Mouse (Mus musculus) thymus, adult 2 months (tissue): Measurements from ENCODE around the gene Thap8. TPM values are rescaled to one million over a fixed set of nuclear protein-coding genes. Genes with fewer than 3 reads are reported as not detected.

ENCODE experiments used
- DNase-seq: peaks from one replicate; pipeline ENCODE4 v3.0.0; 2021
- H3K27ac ChIP-seq: fragments of 200-500 bp; 2 replicates; pipeline ENCODE4 v1.5.1; 2012; ENCODE audit warnings: low read length, control low read depth; ENCODE audit not compliant: control insufficient read depth, insufficient read depth
- H3K27me3 ChIP-seq: fragments of 200-500 bp; 2 replicates; pipeline ENCODE4 v1.6.1; 2012; ENCODE audit warnings: mild to moderate bottlenecking, low read length, moderate library complexity, mixed read lengths; ENCODE audit not compliant: control insufficient read depth, insufficient read depth
- H3K36me3 ChIP-seq: fragments of 200-500 bp; 2 replicates; pipeline ENCODE4 v1.6.1; 2012; ENCODE audit warnings: mild to moderate bottlenecking, low read length, moderate library complexity; ENCODE audit not compliant: control insufficient read depth, insufficient read depth
- H3K4me1 ChIP-seq: fragments of 200-500 bp; replicated peaks from 2 replicates; pipeline ENCODE4 v1.6.1; 2012; ENCODE audit warnings: low read length; ENCODE audit not compliant: control insufficient read depth, insufficient read depth
- H3K4me3 ChIP-seq: fragments of 200-500 bp; 2 replicates; pipeline ENCODE4 v1.5.1; 2012; ENCODE audit warnings: mild to moderate bottlenecking, low read length, control low read depth, moderate library complexity; ENCODE audit not compliant: control insufficient read depth, insufficient read depth
- CTCF ChIP-seq: fragments of 200-500 bp; IDR thresholded peaks from 2 replicates; pipeline ENCODE4 v1.5.1; 2012; ENCODE audit warnings: mild to moderate bottlenecking, control low read depth, low read length, moderate library complexity, borderline replicate concordance; ENCODE audit not compliant: control insufficient read depth, poor library complexity, insufficient read depth; ENCODE audit errors: extremely low read depth
- POLR2A ChIP-seq: fragments of 200-500 bp; IDR thresholded peaks from 2 replicates; pipeline ENCODE4 v1.6.1; 2012; ENCODE audit warnings: mild to moderate bottlenecking, low read length, control low read depth, moderate library complexity; ENCODE audit not compliant: control insufficient read depth, poor library complexity, insufficient read depth; ENCODE audit errors: extremely low read depth
- WGBS: fragments of 180-500 bp; shearing (Covaris S2); methylation state at CpG from one replicate; pipeline ENCODE4 v1.1.7; 2018; 5-methylcytosine and 5-hydroxymethylcytosine counted together
- polyA plus RNA-seq: library from polyadenylated mRNA; depleted of rRNA; stranded (reverse); fragments of >200 nt; gene quantifications from 2 replicates; pipeline ENCODE4 v1.2.3, GENCODE M21; 2012

Gene Thap8
- polyA plus RNA-seq, 1 experiment, result 0.26 TPM

DNA sequence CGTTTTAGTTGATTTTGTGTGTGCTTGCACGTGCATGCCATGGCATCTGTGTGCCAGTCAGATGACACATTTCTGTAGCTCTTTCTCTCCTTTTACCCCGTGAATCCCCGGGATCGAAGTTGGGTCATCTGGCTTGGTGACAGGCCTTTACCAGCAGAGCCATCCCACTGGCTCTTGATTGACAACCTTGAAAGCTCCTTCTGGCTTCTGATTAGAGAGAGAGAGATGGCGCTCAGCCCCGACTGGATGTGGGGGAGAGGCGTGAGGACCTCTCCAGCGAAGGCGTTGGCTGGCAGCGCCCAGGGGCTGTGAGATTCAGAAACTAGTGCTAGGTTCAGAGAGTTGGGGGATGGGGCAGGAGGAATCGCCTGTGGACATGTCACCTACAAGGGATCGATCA is 13.9 kb downstream of the Thap8 start:
- WGBS, result 91% methylated on average over 13 of the region's 13 CpGs
- DNase-seq, result no peak
- TF ChIP-seq POLR2A, result no peak
- TF ChIP-seq CTCF, result no peak

DNA sequence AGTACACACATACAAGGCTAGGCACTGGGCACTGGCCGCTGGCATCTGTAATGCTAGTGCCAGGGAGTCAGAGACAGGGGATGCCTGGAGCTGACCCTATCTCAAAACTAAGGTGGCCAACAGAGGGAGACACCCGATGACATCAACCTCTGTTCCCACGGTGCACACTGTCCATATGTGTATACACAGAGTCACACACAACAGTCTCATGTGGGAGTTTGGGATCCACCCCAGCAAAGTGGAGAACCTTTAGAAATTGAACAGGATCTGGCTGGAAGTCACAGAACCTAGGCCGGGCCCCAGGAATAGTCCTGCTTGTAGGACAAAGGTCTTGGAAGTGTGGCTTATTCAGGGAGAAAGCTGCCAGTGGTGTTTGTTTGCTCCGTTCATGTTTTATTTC is 14.4 kb downstream of the Thap8 start:
- Histone ChIP-seq H3K4me3 (no peak overlapping the region), H3K36me3 (no peaks in the 10 kb centered on the region), H3K27ac (no peak overlapping the region), H3K4me1 (peaks cover 7% of the 10 kb centered on the region), H3K27me3 (no peaks in the 10 kb centered on the region)
- 89% methylated on average over 5 of the region's 5 CpGs for WGBS
- no peak for DNase-seq
- no peak for TF ChIP-seq POLR2A
- no peak for TF ChIP-seq CTCF

More for the DNA sequence above, 13.9 kb downstream of the Thap8 start:
- Histone ChIP-seq H3K4me3 (no peak overlapping the region), H3K27ac (no peak overlapping the region), H3K36me3 (no peaks in the 10 kb centered on the region), H3K27me3 (no peaks in the 10 kb centered on the region), H3K4me1 (peaks cover 7% of the 10 kb centered on the region)

DNA sequence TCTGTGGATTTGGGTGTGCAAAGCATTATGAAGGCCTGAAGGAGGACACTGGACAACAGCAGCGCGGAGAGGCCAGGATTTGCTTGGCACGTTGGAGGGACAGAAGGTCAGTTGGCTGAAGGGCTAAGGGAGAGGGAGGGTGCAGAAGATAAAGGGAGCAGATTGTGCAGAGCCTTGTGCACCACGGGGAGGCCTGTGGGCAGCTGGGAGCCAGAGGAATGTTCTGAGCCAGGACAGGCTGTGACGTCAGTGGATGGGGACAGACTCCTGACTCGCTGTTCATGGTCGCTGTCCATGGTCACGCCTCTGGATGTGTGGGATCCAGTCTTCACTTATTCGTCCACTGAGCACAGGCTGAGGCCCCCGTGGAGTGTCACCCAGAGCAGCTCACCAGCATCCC is 15.2 kb downstream of the Thap8 start:
- Histone ChIP-seq H3K27ac (no peak overlapping the region), H3K4me3 (no peak overlapping the region), H3K27me3 (no peaks in the 10 kb centered on the region), H3K36me3 (no peaks in the 10 kb centered on the region), H3K4me1 (peaks cover 7% of the 10 kb centered on the region)
- 83% methylated on average over 10 of the region's 10 CpGs for WGBS
- no peak for DNase-seq
- TF ChIP-seq CTCF (no peak), POLR2A (no peak)

DNA sequence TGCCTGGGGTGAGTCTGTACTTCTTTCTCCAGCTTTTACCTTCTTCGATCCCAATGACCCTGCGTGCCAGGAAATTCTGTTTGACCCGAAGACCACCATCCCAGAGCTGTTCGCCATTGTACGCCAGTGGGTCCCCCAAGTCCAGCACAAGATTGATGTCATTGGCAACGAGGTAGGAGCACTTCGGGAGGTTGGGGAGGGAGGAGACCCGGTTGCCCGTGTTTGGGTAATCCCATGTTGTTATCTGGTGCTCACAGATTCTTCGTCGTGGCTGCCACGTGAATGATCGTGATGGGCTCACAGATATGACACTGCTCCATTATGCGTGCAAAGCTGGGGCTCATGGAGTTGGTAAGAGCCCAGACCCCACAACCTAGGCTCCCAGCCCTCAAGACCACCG is 16.9 kb downstream of the Thap8 start:
- 96% methylated on average over 15 of the region's 15 CpGs for WGBS
- Histone ChIP-seq H3K4me1 (peaks cover 2% of the 10 kb centered on the region; the same call in 1 of the 2 replicates), H3K27ac (no peak overlapping the region), H3K27me3 (no peaks in the 10 kb centered on the region), H3K36me3 (no peaks in the 10 kb centered on the region), H3K4me3 (no peak overlapping the region)
- no peak for TF ChIP-seq POLR2A
- TF ChIP-seq CTCF, result no peak
- DNase-seq, result no peak

DNA sequence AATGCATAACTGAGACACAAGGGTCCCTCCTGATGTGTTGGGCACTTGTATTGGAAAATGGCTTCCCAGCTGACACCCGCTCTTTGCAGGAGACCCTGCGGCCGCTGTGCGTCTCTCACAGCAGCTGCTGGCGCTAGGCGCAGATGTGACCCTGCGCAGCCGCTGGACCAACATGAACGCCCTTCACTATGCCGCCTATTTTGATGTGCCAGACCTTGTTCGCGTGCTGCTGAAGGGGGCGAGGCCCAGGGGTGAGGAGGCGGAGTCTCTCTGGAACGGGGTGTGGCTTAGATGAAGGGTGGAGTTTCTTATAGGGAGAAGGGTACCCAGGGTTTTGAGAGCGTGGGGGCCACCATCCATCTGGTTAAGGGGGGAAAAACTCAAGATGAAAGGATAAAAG is 17.4 kb downstream of the Thap8 start:
- H3K36me3 ChIP-seq, result no peaks in the 10 kb centered on the region
- DNase-seq, result no peak
- no peaks in the 10 kb centered on the region for H3K4me1 ChIP-seq
- no peak overlapping the region for H3K4me3 ChIP-seq
- TF ChIP-seq CTCF (no peak), POLR2A (no peak)
- 95% methylated on average over 16 of the region's 16 CpGs for WGBS
- H3K27ac ChIP-seq, result no peak overlapping the region
- H3K27me3 ChIP-seq, result no peaks in the 10 kb centered on the region

DNA sequence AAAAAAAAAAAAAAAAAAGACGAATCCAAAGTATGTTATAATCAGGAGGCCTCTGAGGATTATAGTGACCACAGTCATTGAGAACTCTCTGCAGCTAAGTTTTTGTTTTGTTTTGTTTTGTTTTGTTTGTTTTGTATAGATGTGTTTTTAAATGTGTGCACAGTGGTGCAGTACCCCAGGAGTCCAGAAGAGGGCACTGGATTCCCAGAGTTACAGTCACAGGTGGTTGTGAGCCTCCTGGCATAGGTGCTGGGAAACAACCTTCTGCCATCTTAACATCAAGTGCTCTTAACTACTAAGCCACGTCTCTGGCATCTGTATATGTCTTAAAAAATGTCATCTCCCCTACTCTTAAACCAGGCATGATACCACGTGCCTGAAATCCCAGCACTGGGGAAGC is 21.0 kb downstream of the Thap8 start:
- Histone ChIP-seq H3K4me1 (no peaks in the 10 kb centered on the region), H3K27ac (no peak overlapping the region), H3K27me3 (no peaks in the 10 kb centered on the region), H3K4me3 (no peak overlapping the region), H3K36me3 (no peaks in the 10 kb centered on the region)
- 74% methylated on average over 3 of the region's 3 CpGs for WGBS
- TF ChIP-seq POLR2A (no peak), CTCF (no peak)
- DNase-seq, result peak; percentile 33
